Mouse (Mus musculus): ENCODE results near the gene Klhl7.

The Klhl7 gene

DNA sequence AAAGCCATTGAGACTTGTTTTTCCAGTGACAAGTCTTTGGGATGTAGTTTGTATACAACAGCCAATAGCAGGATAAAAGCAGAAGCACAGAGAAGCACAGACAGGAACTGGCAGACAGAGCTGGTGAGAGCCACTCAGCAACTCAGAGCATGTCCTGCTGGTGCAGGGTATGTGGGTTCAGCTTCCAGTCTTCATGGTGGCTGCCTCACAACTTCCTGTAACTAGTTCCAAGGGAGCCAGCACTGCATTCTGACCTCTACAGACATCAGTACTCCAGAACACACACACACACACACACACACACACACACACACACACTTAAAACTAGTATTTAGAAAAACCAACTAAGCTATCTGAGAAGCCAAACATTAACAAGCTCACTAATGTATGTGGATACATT lies 71.7 kb downstream of the Klhl7 start:
- no peak for DNase-seq (ENCODE audit: low read depth, low spot score)

DNA sequence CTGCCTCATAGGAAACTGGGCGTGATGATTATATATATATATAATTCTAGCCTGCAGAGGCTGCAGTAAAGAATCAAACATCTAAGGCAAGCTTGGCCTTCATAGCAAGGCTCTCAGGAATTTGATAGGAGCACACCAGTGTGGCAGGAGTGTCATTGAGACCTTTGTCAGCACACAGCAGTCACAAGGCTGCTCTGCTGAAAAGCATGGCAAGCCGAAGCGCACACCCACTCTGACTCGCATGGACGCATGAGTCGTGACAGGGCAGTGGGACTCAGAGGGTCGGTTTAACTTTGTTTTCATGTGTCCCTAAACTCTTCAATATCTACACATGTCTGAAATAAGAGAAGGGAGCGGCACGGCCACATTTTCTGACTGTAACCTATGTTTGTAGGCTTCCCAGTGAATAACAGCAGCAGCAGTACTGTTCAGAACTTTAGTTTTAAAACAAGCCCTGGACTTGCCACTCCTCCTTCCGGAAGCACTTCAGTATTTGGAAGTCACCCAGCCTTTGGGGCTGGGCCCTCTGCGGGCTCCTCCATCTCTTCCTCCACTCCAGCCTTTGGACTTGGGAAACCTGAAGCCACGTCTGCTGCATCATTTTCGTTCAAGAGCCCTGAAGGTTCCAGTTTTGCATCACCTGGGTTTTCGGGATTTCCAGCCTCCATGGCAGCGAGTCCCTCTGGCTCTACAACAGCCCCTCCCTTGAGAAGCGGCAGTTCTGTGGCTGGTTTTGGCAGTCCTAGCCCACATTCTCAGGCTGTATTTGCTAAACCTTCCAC lies 81.3 kb downstream of the Klhl7 start:
- DNase-seq (ENCODE audit: low read depth, low spot score): no peak

DNA sequence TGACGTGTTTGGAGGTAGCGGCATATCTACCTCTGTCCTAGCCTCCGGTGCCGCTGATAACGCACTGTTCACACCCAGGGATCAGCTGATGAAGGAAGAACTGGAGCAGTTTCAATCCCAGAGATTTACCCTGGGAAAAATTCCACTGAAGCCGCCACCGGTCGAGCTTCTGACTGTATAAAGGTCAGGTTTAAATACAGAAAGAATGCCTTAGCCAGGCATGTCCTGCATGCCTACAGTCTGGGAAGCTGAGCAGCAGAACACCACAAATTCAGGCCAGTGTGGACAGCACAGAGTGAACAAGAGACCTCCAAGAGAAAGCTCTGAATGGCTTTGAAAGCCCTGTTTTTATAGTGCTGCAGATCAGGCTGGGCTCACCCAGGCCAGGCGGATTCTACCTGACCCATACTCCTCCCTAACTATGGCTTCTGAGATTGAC lies 81.9 kb downstream of the Klhl7 start:
- no peak for DNase-seq (ENCODE audit: low read depth, low spot score)

DNA sequence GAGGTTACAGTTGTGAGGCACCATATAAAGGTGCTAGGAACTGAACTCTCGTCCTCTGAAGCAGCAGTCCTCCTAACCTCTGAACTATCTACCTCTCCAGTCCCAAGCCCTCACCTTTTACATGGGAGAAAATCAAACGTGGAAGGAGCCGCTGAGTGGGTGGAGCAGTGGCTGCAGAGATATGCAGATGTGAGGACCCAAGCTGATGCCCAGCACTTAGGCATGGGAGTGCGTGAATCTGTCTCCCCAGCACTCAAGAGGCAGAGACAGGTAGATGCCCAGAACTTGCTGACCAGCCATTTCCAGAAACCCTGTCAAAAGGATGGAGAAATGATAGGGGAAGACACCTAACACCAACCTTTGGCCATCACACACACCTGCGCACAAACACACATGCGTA lies 82.7 kb downstream of the Klhl7 start:
- DNase-seq (ENCODE audit: low read depth, low spot score): no peak

DNA sequence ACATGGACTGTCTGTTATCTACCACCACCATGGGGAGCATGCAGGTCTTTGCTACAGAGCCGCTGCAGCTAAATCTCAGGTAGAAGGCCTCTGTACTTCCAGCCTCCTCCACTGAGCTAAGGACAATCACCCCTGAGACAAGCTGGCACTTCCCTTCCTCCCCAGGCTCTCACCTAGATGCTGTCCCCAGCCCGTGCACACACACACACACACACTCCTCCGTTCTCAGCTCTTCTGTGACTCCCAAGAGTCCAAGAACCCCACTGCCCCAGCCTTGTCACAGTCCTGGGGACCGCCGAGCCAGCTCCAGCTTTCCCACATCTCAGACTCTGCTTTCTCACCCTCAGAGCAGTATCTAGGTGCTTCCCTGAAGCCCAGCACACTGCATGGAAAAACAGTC lies 83.6 kb downstream of the Klhl7 start:
- no peak for DNase-seq (ENCODE audit: low read depth, low spot score)

DNA sequence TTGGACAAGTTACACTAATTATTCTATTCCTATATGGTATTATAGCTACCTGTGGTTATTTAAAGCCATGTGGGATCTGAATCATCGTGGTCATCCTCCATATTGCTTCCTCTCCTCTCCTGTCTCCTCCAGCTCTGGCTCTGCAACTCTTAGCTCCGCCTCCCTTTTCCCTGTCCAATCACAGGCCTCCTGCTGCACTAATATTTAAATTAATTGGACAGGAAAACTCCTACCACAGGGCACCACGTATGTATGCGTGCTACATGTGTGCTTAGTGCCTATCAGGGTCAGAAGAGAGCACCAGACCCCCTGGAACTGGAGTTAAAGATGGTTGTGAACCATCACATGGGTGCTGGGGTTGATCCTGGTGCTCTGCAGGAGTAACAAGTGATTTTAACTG lies 88.1 kb downstream of the Klhl7 start:
- no peak for DNase-seq (ENCODE audit: low read depth, low spot score)

DNA sequence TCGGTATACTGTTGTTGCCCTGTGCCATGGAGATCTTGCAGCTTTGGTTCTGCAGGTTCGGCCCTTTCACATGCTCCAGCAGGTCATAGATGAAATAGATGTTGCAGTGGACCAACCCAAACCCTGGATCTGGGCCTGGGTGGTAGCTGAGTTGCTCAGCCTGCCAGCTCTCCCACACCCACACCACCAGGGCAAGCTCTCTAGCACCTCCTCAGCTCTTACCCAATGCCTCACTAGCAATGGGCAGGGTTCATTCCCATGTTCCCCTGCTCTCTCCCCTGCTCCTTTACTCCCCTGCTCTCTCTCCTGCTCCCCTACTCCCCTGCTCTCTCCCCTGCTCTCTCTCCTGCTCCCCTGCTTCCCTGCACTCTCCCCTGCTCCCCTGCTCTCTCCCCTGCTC lies 91.4 kb downstream of the Klhl7 start:
- DNase-seq (ENCODE audit: low read depth, low spot score): no peak

DNA sequence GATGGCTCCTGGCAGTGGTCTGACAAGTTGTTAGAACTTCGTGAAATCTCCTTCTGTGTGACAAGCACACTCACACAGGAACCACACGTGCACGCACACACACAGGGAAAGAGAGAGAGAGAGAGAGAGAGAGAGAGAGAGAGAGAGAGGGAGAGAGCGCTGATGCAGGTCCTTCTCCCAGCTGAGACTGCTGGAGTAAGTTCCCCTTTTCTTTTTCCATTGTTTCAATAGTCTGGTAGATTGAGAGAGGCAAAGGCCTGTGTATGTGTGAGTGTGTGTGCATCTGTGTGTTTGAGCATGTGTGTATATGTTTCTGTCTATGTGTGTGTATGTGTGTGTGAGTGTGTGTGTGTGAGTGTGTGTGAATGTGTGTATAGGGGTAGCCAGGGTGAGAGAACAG lies 100.6 kb downstream of the Klhl7 start:
- no peak for DNase-seq (ENCODE audit: low read depth, low spot score)

DNA sequence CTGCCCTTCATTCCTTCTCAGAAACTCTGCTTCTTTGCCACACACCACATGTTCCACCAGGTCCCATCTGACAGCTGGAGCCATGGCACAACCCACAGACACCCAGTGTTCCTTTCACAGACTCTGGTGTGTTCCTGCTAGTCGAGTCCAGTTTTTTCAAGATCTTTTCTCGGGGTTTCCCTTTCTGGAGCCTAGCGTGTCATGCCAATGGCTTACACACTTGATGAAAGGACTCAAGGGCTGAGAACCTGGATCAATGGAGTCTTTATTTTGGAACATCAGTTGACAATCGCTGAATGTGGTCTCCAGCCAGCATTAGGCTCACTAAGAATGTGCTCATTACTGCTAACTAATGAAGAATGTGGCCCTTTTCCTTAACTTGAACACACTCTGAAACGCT lies 102.1 kb downstream of the Klhl7 start:
- DNase-seq (ENCODE audit: low read depth, low spot score): no peak

DNA sequence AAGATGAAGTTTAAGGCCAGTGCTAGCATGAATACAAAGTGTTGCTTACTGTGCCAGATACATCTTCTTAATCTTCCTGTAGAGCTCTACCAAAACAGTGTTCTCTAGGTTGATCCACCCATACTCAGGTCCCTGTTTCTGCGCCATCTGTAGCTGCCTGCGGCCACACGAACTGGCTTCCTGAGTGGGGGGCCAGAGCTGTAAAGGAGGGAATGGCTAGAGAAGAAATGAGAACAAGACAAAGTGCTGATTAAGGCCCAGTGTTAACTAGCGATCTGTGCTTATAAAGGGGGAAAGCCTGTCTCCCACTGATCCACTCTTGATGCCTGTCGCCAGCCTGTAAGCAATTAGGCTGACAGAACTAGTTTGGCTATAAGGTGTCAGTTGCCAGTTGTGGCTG lies 102.9 kb downstream of the Klhl7 start:
- no peak for DNase-seq (ENCODE audit: low read depth, low spot score)

DNA sequence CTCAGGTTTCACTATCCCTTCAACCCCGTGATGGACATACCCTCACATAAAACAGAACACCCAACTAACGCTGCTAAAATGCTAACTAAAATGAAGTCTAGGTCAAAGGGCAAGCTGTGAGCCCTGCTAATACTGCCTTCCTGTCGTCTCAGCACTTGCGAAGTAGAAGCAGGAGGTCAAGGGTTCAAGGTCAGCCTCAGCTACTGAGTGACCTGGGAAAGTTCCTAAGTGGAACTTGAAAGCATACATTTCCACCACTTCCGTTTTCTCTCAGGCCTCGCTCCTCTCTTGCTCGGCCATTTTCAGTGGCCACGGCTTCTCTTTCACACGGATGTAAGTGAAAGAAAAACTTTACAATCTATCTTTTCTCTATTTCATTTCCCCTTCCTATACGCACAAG lies 107.6 kb downstream of the Klhl7 start:
- DNase-seq (ENCODE audit: low read depth, low spot score): no peak

DNA sequence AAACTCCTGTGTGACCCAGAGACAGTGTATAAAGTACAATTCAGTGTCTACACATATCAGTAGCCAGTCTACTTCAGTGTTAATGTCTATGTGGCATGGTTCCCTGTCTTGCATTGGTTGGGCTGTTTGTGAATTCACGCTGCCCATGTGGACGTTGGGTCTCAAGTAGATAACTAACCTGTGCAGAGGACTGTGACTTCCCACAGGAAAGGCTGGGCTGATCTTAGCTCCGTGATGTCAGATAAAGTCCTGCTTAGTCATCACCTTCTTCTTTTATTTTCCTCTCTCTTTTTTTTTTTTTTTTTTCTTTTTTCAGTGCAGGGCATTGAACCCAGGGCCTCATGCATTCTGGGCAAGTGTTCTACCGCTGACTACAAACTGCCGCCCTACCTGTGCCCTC lies 108.1 kb downstream of the Klhl7 start:
- no peak for DNase-seq (ENCODE audit: low read depth, low spot score)

Data from 3T3-L1 (cell line).